9 mouse cellular contexts compared by ENCODE assay signal in the genomic region with DNA sequence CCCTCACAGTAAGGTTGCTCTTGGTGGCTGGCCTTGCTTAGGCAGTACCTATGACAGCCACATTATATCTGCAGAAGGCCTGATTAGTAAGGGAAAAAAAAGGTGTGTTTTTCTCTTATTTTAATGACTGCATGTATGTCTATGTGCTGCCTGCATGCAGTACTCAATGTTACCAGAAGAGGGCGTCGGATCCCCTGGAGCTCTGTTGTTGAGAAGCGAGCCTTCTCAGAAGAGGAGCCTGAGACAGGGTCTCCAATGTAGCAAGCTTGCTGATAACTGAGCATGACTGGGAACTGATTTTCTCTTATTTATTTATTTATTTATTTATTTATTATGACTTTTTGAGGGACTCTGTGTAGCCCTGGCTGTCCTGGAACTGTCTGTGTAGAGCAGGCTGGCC. TPM values are rescaled to one million over a fixed set of nuclear protein-coding genes. Genes with fewer than 3 reads are reported as not detected.
DNase-seq lines count a peak whose midpoint lies in the region; TF ChIP-seq lines count a peak whose summit lies in the region.
"Had no signal": no experiment of that assay in that cellular context is flagged by ENCODE, and none has a peak within 500 bp of the region (broad histone marks: within the 10 kb centered on the region; RNA-seq: fewer than 3 reads in every experiment).

No protein-coding gene starts in this region.

- WGBS in heart, embryonic 10.5 days: 25% methylated on average over 3 of the region's 3 CpGs
- 39% methylated on average over 3 of the region's 3 CpGs for WGBS in spleen, adult 2 months
- 40% methylated on average over 3 of the region's 3 CpGs for WGBS in small intestine, adult 2 months

- TF ChIP-seq CTCF in spleen, adult 2 months (IDR thresholded peaks at IDR 0.05; ENCODE audit: extremely low read depth, insufficient read depth, insufficient read length, insufficient replicate concordance): peak; percentile 36; the same call in 1 of the 2 replicates
- peak; percentile 54; the same call in 1 of the 2 replicates for TF ChIP-seq CTCF in small intestine, adult 2 months (IDR thresholded peaks at IDR 0.05; ENCODE audit: extremely low read depth, insufficient read length, insufficient replicate concordance, low read depth, low read length)

- no peaks in the 10 kb centered on the region for H3K9me3 ChIP-seq in heart, embryonic 10.5 days
- H3K9me3 ChIP-seq: midbrain, embryonic 12.5 days had no signal

- H3K4me1 ChIP-seq in heart, embryonic 10.5 days: no peaks in the 10 kb centered on the region
- H3K4me1 ChIP-seq in spleen, adult 2 months (ENCODE audit: control insufficient read depth, insufficient read depth, insufficient read length): peaks cover 4% of the 10 kb centered on the region; the same call in 1 of the 2 replicates
- H3K4me1 ChIP-seq in small intestine, adult 2 months (ENCODE audit: control insufficient read depth, insufficient read depth, insufficient read length, low read length): peaks cover 3% of the 10 kb centered on the region; the same call in 1 of the 2 replicates
- H3K4me1 ChIP-seq: midbrain, embryonic 12.5 days had no signal

- peak; percentile 40 for DNase-seq in heart, postnatal 4 days
- no peak for DNase-seq in heart, embryonic 10.5 days (ENCODE audit: low spot score)
- no peak for DNase-seq in spleen, adult 2 months (ENCODE audit: low read depth in 1 of 2, low spot score in 2 of 2)
- no peak for DNase-seq in spleen, postnatal 36 days (ENCODE audit: low spot score in 2 of 2)
- peak; percentile 27 for DNase-seq in embryo, embryonic 11.5 days (ENCODE audit: low read depth, low spot score)
- no peak for DNase-seq in frontal cortex, postnatal 25 days (ENCODE audit: low spot score in 2 of 2)
- DNase-seq in adrenal gland, adult 2 months: no peak

- no peak overlapping the region for H3K27ac ChIP-seq in heart, embryonic 10.5 days
- no peak overlapping the region for H3K27ac ChIP-seq in spleen, adult 2 months (ENCODE audit: insufficient read depth, low read length)
- no peak overlapping the region for H3K27ac ChIP-seq in small intestine, adult 2 months (ENCODE audit: insufficient read depth, low read depth, low read length)
- H3K27ac ChIP-seq: midbrain, embryonic 12.5 days had no signal

- no peaks in the 10 kb centered on the region for H3K27me3 ChIP-seq in heart, embryonic 10.5 days (ENCODE audit: insufficient read depth, poor library complexity, severe bottlenecking)
- H3K27me3 ChIP-seq in spleen, adult 2 months (ENCODE audit: control insufficient read depth, insufficient read depth, low read length): no peaks in the 10 kb centered on the region
- no peaks in the 10 kb centered on the region for H3K27me3 ChIP-seq in small intestine, adult 2 months (ENCODE audit: control insufficient read depth, insufficient read depth, low read length)
- H3K27me3 ChIP-seq: midbrain, embryonic 12.5 days had no signal

- H3K36me3 ChIP-seq in heart, embryonic 10.5 days: peaks cover 83% of the 10 kb centered on the region
- peaks cover 12% of the 10 kb centered on the region for H3K36me3 ChIP-seq in spleen, adult 2 months (ENCODE audit: control insufficient read depth, insufficient read depth, low read length)
- H3K36me3 ChIP-seq in small intestine, adult 2 months (ENCODE audit: control insufficient read depth, insufficient read depth, low read length): peaks cover 15% of the 10 kb centered on the region

- no peak overlapping the region for H3K4me3 ChIP-seq in heart, embryonic 10.5 days
- H3K4me3 ChIP-seq in spleen, adult 2 months (ENCODE audit: extremely low read depth, insufficient read depth, insufficient read length): no peak overlapping the region
- no peak overlapping the region for H3K4me3 ChIP-seq in small intestine, adult 2 months (ENCODE audit: low read depth, low read length)
- H3K4me3 ChIP-seq: midbrain, embryonic 12.5 days had no signal

- TF ChIP-seq POLR2A in spleen, adult 2 months (IDR thresholded peaks at IDR 0.05; ENCODE audit: low read depth, low read length): no peak
- no peak for TF ChIP-seq POLR2A in small intestine, adult 2 months (IDR thresholded peaks at IDR 0.05; ENCODE audit: low read depth, low read length)

RNA-seq across cellular contexts. Expression of a gene that starts 7.3 kb away (rescaled TPM):
- 10 to 100 TPM; 13.7 to 15.6 TPM for total RNA-seq in heart, postnatal 4 days (2021)
- polyA plus RNA-seq in heart, embryonic 10.5 days (2016; fragmentation: Nextera tagmentation; extraction: Ambion mirVana): 14.6 and 17.7 TPM in 2 replicates
- 2.6 and 3.0 TPM in 2 replicates for polyA plus RNA-seq in spleen, adult 2 months (2012; rRNA removed)
- polyA plus RNA-seq in small intestine, adult 2 months (2012; rRNA removed): 1.1 TPM in 2 replicates
- total RNA-seq in adrenal gland, adult 2 months (2021): 10 to 100 TPM; 11.2 to 16.3 TPM
- 1.9 and 2.1 TPM in 2 replicates for polyA plus RNA-seq in adrenal gland, adult 2 months (2012; rRNA removed)

RNA-seq across cellular contexts. Expression of a gene that starts 36.7 kb away (rescaled TPM):
- total RNA-seq in heart, postnatal 4 days (2021): 10 to 100 TPM; 40.2 to 45.2 TPM
- polyA plus RNA-seq in heart, embryonic 10.5 days (2016; fragmentation: Nextera tagmentation; extraction: Ambion mirVana): 83.7 and 115 TPM in 2 replicates
- 9.0 and 11.2 TPM in 2 replicates for polyA plus RNA-seq in spleen, adult 2 months (2012; rRNA removed)
- polyA plus RNA-seq in small intestine, adult 2 months (2012; rRNA removed): 2.7 and 9.4 TPM in 2 replicates
- 10 to 100 TPM; 40.3 to 42.4 TPM for total RNA-seq in adrenal gland, adult 2 months (2021)
- polyA plus RNA-seq in adrenal gland, adult 2 months (2012; rRNA removed): 2.4 and 3.7 TPM in 2 replicates

RNA-seq across cellular contexts. Expression of a gene that starts 36.8 kb away (rescaled TPM):
- total RNA-seq in heart, postnatal 4 days (2021): 1 to 10 TPM; 2.4 to 2.7 TPM
- polyA plus RNA-seq in heart, embryonic 10.5 days (2016; fragmentation: Nextera tagmentation; extraction: Ambion mirVana): 0.27 and 0.77 TPM in 2 replicates
- polyA plus RNA-seq in spleen, adult 2 months (2012; rRNA removed): 0.55 and 0.74 TPM in 2 replicates
- 21.8 and 34.1 TPM in 2 replicates for polyA plus RNA-seq in small intestine, adult 2 months (2012; rRNA removed)
- total RNA-seq in adrenal gland, adult 2 months (2021): 1 to 10 TPM; 3.1 to 3.9 TPM
- polyA plus RNA-seq in adrenal gland, adult 2 months (2012; rRNA removed): 0.87 and 1.4 TPM in 2 replicates

RNA-seq across cellular contexts. Expression of a gene that starts 40.5 kb away (rescaled TPM):
- total RNA-seq in heart, postnatal 4 days (2021): 10 to 100 TPM; 12.0 to 13.5 TPM
- polyA plus RNA-seq in heart, embryonic 10.5 days (2016; fragmentation: Nextera tagmentation; extraction: Ambion mirVana): 31.7 and 32.7 TPM in 2 replicates
- 4.7 and 6.4 TPM in 2 replicates for polyA plus RNA-seq in spleen, adult 2 months (2012; rRNA removed)
- 1.4 and 3.0 TPM in 2 replicates for polyA plus RNA-seq in small intestine, adult 2 months (2012; rRNA removed)
- 1 to 10 TPM in 1 of 2 experiments, under 1 TPM in 1; 0.83 to 1.2 TPM for total RNA-seq in adrenal gland, adult 2 months (2021)
- 0.48 and 0.61 TPM in 2 replicates for polyA plus RNA-seq in adrenal gland, adult 2 months (2012; rRNA removed)

Comparison
In these comparisons a context has a peak if more than half of its experiments do, and no peak if none do; other contexts are left out.
1. DNase-seq: peak in heart, postnatal 4 days (single experiment) and embryo, embryonic 11.5 days (single experiment); none in heart, embryonic 10.5 days (single experiment), spleen, adult 2 months (0 of 2), spleen, postnatal 36 days (0 of 2), frontal cortex, postnatal 25 days (0 of 2) and adrenal gland, adult 2 months (single experiment).